Mouse (Mus musculus) layer of hippocampus, adult 8-10 months (tissue): Measurements from ENCODE around the gene Tes. TPM values are rescaled to one million over a fixed set of nuclear protein-coding genes. Genes with fewer than 3 reads are reported as not detected.

Source experiments
- DNase-seq, 2 experiments: peaks; one replicate each; pipeline ENCODE4 v3.0.0; 2022; ENCODE audit warnings: low spot score in 2 of 2
- total RNA-seq, 4 experiments: library from RNA; stranded (reverse); gene quantifications; 2 replicates each; pipeline ENCODE4 v1.2.4; 2022

Gene Tes
- total RNA-seq, 4 experiments from 2014 or later: 2.1 to 2.7 (median 2.4) TPM

DNA sequence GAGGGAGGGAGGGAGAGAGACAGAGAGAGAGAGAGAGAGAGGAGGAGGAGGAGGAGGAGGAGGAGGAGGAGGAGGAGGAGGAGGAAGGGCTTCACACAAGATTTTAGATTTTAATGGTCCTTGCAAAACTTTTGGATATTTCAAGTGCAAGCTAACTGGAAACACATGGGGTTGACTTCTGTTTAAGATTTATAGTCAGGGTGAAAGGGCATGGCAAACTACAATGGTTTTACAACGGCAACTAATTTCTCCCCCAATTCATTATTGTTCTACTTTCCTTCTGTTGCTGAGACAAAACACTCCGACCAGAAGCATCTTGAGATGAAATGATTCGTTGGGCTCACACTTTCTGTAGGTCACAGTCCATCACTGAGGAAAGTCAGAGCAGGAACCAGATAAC lies 87.6 kb downstream of the Tes start:
- DNase-seq: no peak

Other genes with a start within 250 kb of the Tes start
- under 1 TPM in 1 of 4 experiments, not detected in 3; 0.22 TPM for gene Tfec, start 166.7 kb upstream of the Tes start, total RNA-seq
- gene Cav2, start 216.0 kb downstream of the Tes start, total RNA-seq: 10 to 100 TPM; 19.4 to 34.5 (median 31.0) TPM
- 10 to 100 TPM; 16.7 to 29.8 (median 23.3) TPM for gene Cav1, start 241.2 kb downstream of the Tes start, total RNA-seq